Mouse (Mus musculus): Measurements from ENCODE around the gene Enpp1. TPM values are rescaled to one million over a fixed set of nuclear protein-coding genes. Genes with fewer than 3 reads are reported as not detected.
"Not testable (repeated sequence)": the region's sequence is repeated elsewhere in the genome, so short reads cannot be mapped to it uniquely, and the experiment has no call there.

The Enpp1 gene
- polyA plus RNA-seq, 1 experiment, result 10.2 TPM

DNA sequence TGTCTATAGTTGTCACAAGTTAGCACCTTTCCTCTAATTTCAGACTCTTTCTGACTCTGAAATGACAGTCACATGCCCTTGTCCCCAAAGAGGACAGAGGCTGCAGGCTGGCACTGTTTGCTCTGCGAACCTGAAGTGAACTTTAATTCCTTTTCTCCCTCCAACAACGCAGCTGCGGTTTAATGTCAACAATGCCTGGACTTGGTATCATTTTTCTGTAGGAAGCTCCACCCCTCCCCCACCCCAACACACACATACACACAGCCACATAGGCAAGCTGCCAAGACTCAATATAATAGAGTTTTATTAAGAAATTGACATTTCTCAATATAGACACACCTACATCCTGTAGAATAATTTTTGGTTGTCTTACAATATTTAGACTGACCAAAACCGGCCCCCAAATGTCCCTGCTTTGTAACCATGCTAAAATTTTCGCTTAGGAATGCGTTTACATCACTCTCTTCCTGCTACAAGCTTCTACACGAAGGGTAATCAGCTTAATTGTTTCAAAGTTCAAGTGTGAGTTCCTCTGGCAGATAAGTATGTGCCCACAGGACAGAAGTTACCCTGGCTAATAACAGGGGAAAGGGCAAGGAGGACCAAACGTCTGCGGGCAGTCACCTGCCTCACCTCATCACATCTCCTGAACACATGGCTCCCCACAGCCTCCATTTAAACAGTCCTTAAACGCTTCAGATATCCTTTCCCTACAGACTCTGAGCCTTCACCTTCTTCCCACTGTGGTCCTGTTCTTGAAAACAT, 73.5 kb downstream of the Enpp1 start:
- no peak for DNase-seq (ENCODE audit: low spot score)

DNA sequence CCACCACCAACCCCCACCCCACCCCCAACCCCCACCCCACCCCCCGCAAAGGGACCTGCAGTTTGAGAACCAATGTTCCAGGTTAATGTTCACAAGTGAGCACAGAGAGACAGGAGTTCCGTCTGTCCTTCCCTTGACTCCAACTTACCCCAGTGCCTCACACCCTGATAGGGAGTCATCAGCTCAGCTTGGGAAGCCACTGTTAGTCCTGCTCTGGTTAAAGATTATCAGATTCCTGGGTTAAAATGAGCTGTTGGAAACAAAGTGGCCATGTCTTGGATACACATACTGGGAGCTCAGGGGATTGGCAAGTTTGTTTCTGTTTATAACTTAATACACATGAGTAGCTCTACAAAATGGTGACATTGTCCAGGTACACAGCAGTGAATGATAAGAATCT, 75.0 kb downstream of the Enpp1 start:
- DNase-seq (ENCODE audit: low spot score), result no peak

DNA sequence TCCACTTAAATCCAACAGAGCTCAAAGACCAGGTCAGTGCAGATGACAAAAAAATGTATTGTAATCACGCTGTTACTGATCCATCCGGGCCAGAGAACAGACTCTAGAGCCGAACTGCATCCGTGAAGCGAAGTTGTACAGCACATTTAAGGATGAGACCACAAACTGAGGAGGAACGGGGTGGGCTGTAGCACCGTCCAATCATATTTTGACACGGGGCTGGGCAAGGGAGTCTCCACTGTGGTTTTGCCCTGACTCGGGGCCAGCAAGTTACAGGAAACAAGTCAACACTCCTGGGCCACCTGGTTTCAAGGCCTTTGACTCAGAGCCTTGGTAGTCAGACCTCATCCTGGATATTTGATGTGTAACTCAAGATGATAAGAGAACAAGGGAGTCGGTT, 76.1 kb downstream of the Enpp1 start:
- DNase-seq (ENCODE audit: low spot score), result no peak

DNA sequence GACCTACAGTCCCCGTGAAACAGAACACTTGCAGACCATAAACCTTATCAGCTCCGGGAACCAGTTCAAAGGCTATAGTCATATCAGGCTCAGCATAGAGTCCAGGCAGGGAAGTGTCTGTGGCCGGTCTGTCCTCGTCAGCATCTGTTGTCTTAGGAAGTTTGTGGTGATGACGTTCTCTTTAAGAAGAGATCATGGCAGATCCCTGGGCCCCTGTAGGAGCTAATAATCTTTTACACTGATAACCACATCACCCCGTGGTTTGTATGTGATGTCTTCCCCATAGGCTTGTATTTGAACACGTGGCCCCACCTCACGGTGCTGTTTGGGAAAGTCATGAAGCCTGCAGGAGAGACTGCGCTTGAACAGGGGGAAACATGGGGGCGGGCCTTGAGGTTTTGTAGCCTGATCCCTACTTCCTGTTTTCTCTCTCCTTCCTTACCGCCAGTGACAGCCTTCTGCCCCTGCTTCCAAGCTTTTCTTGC, 76.6 kb downstream of the Enpp1 start:
- no peak for DNase-seq (ENCODE audit: low spot score)

DNA sequence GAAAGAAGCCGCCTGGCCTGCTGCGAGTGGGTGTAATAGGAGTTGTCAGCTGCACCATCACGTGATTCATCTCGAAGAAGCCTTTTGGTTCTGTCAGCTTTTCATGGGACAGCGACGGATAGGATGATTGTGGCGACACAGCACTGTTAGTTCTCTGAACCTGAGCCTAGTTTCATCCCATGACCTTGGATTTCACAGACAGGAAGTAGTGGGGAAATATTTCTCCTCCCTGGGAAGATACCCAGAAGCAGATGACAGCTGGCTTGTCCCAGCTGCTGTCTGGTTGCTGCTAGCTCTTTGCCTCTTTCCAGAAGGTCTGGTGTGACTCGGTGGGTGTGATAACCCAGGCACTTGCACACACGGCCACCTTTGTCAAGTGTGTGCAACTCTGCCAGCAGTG, 77.7 kb downstream of the Enpp1 start:
- no peak for DNase-seq (ENCODE audit: low spot score)

DNA sequence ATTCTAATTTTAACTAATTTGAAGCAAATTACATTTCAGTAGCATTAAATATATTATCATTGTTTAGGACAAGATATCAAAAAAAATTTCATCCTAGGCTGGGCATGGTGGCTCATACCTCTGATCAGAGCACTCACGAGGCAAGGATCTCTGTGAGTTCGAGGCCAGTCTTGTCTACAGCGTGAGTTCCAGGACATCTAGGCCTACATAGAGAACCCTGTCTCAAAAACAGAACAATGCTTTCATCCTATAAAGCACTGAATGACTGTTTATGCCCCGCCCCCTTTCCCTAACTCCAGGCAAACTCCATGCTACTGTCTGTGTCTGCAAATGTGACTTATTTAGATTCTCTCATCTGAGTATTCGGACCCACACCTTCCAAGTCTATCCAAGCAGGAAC, 80.8 kb downstream of the Enpp1 start:
- no peak for DNase-seq (ENCODE audit: low spot score)

DNA sequence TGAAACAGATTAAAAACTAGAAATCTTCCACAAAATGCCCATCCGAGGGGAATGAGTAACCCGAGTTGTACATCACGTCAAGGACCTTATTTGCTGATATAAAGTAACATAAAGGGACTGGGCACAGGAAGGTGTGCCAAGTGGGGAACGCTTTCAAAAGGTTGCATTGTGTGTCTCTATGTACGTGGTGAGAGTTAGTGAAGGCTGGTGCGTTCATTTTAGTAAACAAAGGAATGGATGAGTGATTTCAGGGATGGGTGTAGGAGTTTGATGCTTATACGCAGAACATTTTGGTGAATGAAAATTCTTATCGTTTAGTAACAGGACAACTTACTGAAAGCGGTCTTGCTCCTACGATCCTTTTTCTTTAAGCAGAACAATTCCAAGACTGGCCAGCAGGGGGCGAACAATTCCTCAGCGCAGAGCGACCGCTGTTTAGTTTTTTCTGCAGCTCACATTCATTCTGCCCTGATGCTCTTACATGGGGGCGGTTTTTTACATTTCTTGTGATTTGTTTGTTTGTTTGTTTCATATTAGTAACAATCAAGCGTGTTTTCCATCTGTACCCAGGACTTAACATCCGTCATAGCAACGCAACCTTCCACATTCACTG, 81.4 kb downstream of the Enpp1 start:
- peak; percentile 36 for DNase-seq (ENCODE audit: low spot score)

DNA sequence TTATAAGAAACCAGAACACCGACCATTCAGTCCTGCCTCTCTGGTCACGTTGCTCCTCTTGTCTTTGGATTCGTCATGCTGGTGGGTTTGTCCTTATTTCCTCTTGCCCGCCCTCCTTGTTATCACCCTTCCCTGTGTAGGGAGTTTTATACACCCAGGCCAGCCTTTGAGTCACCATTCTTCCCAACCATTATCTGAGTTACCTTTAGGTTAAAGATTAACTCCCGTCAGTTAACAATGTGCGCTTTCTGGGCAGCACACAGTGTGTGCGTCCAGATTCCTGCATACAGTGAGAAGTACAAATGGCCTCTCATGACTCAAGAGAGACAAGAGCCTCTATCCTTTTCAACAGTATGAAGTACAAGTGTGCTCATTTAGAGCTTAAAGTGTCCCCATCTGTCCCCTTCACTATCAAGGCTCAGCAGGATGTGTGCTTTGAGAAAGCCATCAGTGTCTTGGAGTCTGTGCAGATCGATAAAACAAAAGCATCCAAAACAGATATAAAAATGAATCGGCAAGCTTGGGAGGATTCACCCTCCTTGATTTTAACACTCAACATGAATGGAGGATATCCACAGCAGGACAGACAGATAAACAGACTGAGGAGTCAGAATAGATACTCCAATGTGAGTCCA, 82.8 kb downstream of the Enpp1 start:
- no peak for DNase-seq (ENCODE audit: low spot score)

DNA sequence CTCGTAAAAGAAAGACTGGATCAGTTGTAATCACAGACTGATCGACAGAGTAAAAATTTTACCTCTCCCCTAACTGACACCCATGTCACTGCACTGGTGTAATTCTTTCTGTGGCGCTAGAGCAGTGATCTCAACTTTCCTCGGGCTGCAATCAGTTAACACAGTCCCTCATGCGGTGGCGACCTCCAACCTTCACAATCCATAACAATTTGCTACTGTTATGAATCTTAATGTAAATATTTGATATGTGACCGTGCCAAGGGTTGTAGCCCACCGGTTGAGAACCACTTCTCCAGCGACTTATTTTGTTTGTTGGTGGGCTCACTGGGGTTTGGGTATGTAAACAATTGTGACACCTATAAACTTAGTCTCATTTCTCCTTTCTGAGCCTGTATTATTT, 83.5 kb downstream of the Enpp1 start:
- DNase-seq (ENCODE audit: low spot score), result no peak

DNA sequence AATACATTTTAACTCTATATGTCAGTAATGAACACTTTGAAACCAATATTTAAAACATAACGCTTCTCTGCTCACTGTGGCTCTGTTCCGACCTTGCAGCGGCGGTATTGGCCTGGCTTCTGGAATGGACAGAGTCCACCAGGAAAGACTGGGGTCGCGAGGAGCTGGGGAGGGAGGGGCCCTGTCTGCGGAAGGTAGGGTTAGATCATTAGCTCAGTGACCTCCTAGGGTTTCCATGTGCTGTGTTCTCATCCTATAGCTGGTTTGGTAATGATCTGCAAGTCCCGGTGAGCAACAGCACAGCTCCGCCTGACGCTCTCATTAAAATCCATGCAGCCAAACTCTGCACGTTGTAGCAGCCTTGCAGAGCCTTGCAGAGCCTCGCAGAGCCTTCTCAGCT, 84.7 kb downstream of the Enpp1 start:
- no peak for DNase-seq (ENCODE audit: low spot score)

DNA sequence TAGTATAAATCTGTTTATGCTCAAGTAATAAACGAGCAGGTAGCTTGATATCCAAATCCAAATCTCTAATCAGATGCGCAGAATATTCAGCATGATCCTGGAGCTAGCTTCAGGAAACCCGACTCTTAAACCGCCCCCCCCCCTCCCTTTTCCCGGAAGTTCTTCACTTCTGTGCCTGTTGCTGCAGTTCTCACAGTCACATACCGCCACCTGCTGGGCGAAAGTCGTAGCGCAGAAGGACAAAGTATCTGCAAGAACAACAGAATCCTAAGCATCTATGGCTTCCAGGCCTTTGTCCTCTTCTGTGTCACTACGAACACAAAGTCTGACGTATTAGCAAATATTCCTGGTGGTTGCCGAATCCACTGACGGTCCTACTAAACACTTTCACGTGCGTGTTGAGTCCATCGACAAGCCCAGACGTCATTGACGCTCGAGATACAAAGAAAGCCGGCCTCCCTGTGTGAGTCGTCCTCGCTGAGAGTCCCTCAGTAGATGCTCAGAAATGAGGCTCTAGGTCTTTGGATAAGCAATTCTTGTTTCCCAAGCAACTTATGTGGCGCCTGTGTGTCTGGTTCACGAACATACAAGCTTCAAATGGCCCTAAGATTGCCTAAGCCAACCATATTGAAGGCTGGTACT, 86.8 kb downstream of the Enpp1 start:
- peak; percentile 64 for DNase-seq (ENCODE audit: low spot score)

DNA sequence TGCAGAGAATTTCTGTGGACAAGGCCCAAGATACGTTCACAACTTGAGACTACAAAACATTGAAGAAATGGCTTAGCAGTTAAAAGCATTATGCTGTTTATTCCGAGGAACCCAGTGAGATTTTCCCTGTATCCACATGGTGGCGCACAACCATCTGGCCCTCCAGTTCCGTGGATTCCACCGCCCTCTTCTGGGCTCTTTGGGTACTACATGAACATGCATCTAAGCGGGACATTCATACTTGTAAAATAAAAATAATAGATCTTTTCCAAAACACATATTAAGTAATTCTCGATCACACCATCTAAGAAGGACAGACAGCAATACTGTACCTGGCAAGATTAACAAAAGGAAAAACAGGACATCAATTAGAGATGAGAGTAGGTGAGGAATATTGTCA, 89.4 kb downstream of the Enpp1 start:
- peak; percentile 40 for DNase-seq (ENCODE audit: low spot score)

DNA sequence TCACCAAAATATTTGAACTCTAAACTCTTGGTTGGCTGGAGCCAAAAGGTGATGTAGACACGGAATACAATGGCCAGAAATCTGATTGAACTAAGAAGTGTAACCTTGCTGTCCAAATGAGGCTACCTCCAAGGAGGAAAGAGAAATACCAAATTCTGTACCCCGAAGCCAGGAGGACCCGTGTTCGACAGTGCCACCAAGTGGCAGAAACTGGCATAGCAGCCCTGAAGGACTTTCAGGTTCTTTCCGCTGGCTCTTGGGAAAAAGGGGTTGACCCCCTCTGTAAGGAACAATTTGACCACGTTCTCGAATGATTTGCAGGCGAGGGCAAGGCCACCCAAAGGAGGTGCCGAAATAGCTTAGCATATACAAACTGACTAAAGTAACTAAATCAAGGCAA, 90.4 kb downstream of the Enpp1 start:
- peak; percentile 40 for DNase-seq (ENCODE audit: low spot score)

DNA sequence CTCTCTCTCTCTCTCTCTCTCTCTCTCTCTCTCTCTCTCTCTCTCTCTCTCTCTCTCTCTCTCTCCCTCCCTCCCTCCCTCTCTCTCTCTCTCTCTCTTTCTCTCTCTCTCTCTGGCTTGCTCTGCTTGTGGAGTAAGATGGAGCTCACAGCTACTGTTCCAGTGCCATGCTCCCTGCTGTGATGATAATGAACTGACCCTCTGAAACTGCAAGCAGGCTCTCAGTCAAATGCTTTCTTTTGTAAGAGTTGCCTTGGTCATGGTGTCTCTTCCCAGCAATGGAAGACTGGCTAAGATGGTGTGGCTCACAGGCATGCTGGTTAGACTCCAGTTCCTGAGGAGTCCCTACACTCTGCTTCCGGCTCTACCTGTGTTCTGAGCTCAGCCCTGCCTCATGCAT, 95.4 kb downstream of the Enpp1 start:
- not testable (repeated sequence) for DNase-seq (ENCODE audit: low spot score)

DNA sequence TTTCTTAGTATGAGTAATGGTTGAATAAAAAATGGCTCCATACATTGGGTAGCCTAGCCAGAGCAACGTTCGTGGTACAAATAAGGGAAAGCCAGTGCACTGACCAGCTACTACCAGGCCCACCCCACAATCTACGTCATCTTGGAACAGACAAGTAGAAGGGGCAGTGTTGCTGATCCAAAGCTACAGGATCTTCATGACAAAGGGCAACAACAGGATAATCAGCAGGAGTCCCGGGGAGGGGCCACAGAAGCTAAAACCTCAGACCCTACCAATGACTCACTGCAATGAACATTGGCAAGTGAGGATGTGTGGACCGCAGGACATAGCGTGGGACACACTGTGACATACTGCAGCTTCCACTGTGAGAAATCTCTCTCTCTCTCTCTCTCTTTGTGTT, 96.2 kb downstream of the Enpp1 start:
- no peak for DNase-seq (ENCODE audit: low spot score)

DNA sequence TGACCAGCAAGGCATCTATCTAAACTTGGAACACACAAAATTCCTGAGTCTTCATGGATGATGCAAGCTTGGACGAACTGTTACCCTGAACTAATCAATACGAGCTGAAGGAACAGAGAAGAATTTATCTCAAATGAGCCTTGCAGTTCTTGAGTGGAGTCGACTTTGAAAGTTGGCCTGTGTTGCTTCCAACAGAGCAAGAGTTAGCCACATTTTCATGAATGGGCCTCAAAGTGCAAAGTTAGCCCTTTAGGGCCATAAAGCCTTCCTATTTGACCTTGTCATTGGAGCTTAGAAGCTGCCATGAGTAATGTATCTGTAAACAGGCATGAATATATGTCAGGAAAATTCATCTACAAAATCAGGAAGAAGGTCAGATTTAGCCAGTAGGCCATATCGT, 97.2 kb downstream of the Enpp1 start:
- DNase-seq (ENCODE audit: low spot score), result no peak

DNA sequence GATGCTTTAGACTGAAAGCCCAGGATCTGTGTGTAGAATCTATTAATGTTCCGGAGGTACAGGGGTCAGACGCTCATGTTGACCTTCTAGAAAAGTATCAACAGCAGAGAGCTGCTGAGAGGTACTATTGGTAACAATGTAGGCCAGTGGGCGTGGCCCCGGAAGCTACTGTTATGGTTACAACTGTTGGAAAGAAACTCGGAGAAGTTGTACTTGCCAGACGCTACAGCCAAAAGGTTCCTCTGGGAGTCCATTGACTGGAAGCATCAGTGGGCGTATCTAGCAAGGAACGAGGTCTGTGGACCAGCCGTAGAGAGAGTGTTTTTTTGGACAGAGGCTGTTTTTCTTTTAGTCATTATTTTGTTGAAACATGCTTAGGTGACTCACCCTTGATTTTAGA, 102.2 kb downstream of the Enpp1 start:
- no peak for DNase-seq (ENCODE audit: low spot score)

DNA sequence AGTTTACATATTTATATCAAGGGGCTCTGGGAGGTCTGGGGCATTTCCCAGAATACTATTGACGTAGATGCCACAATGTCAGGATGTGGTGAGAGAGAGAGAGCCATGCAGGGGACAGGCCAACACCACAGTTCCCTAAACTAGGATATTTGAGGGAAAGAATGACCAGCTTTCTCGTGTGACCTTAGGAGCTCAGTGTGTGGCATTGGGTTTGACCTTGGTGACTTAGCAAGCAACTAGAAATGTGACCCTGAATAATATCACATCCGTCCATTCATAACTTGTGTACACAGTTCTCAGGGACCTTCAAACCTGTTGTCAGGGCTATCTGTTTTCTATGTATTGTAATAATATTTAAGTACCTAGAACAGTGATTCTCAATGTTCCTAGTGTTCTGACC, 102.8 kb downstream of the Enpp1 start:
- DNase-seq (ENCODE audit: low spot score), result no peak

DNA sequence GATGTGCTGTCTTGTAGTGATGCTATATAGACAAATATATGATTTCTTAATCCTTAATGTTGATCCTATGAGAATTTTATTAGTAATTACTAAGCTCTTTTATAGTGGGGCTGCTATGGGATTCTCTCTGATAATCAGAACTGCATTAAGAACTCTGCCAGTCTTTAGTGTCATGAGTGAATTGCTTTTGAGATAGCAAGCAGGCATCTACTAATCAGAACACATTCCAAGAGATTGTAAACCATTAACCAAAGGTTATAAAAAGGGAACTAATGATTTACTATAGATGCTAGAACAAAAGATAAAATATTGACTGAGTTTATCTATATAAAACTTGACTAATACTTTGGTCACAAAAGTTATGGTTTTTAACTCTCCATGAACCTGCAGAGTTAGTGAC, 108.2 kb downstream of the Enpp1 start:
- no peak for DNase-seq (ENCODE audit: low spot score)

DNA sequence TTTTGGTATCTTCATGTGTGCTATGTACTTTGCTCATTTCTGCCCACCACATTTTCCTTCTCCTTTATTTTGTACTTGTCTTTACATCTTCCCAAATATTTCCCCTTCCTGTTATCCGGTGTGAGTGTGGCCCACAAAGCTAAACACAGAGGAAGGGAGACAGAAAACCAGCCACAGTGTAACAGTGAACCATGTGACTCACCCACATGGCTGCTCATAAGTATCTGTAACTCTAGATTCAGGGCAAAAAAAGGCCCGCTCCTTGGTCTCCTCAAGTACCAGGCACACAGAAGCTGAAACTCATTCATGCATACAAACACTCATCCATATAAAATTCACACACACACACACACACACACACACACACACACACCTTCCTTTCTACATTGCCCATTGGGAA, 108.9 kb downstream of the Enpp1 start:
- DNase-seq (ENCODE audit: low spot score), result no peak

DNA sequence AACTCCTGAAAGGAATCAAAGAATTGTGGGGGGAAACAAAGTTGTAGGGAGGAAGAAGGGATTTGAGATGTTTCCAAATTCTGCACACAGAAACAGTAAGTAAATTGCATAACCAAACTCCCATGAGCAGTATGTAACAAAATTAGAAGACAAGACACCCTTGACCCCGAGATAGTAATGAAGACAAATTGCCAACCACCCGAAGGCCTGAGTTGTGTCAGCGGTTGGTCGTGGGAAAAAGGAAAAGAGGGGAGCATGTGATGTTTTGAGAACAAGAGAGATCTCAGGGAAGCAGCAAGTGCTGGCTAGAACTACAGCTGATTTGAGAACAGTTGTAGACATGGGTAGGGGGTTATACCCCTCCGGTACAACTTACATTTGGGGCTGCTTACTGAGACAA, 112.2 kb downstream of the Enpp1 start:
- DNase-seq (ENCODE audit: low spot score), result no peak

DNA sequence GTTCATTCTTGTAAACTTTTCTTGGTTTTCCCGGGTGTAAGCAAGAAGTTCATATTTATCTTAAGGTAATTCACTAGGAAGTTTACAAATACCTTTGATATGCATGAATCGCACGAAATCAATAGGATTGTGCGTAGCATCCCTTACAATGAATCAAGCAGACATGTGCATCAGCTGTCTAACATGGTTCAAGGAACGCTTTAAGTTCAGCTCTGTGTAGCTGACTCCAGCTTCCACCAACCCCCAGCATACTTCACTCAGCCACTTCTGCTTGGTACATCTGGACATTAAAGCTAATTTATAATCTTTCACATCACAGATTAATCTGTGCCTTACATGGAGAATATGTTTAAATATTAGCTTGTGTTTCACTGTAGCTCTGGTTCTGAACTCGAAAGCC, 113.3 kb downstream of the Enpp1 start:
- no peak for DNase-seq (ENCODE audit: low spot score)

DNA sequence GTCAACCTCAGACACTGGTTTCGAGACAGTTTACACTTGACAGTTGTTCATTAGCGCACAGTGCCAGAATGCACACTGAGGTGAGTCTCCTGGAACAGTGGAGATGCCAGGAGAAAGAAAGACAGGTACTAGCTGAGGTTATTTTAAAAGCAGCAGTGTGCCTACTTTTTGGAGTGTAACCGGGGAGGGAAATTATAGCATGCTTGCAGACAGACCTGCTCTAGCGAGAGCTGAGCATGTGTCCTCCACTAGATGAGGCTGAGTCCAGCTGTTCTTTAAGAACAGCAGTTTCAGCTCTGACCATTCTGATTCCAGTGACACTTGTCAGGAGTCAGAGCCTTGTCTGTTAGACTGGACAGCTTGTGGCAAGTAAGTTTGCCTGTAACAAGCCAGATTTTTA, 114.2 kb downstream of the Enpp1 start:
- DNase-seq (ENCODE audit: low spot score), result no peak

Data from urinary bladder, adult 2 months (tissue).